Mouse (Mus musculus): ENCODE measurements around the gene Apoc4. TPM values are rescaled to one million over a fixed set of nuclear protein-coding genes. Genes with fewer than 3 reads are reported as not detected.
"Not testable (repeated sequence)": the region's sequence is repeated elsewhere in the genome, so short reads cannot be mapped to it uniquely, and the experiment has no call there.

The Apoc4 gene
- total and polyA plus RNA-seq, 3 experiments, result 0.22 to 0.27 TPM; not detected in 1

GRCm38 (mm10) chr7:19691434-19691833 is 10.2 kb upstream of the Apoc4 start:
- DNase-seq (ENCODE audit: low spot score) (no peak), ATAC-seq (ENCODE audit: extremely low read depth, insufficient number of reproducible peaks, low FRiP score, poor library complexity, severe bottlenecking) (no peak)
- Histone ChIP-seq H3K36me3 (replicated peaks) (peaks cover 6% of the 10 kb centered on the region), H3K4me3 (ENCODE audit: low read depth, low read length) (peak overlapping the region; percentile 61), H3K27me3 (ENCODE audit: insufficient read depth, low read length) (no peaks in the 10 kb centered on the region), H3K4me1 (ENCODE audit: insufficient read depth, low read depth, low read length) (peaks cover 67% of the 10 kb centered on the region), H3K9me3 (replicated peaks) (peaks cover 1% of the 10 kb centered on the region)
- TF ChIP-seq POLR2AphosphoS5 (IDR thresholded peaks at IDR 0.05; ENCODE audit: insufficient replicate concordance, low read depth, low read length) (no peak), TAL1 (conservative IDR thresholded peaks at IDR 0.05; ENCODE audit: low read depth, low read length) (no peak)

- peaks cover under 1% of the 10 kb centered on the region for H3K36me3 ChIP-seq (replicated peaks)
- H3K4me3 ChIP-seq (ENCODE audit: low read depth, low read length), result no peak overlapping the region
- DNase-seq (ENCODE audit: low spot score) (no peak), ATAC-seq (ENCODE audit: extremely low read depth, insufficient number of reproducible peaks, low FRiP score, poor library complexity, severe bottlenecking) (no peak)
- H3K4me1 ChIP-seq (ENCODE audit: insufficient read depth, low read depth, low read length), result peaks cover 61% of the 10 kb centered on the region
- H3K9me3 ChIP-seq (replicated peaks), result no peaks in the 10 kb centered on the region
- no peaks in the 10 kb centered on the region for H3K27me3 ChIP-seq (ENCODE audit: insufficient read depth, low read length)
- TF ChIP-seq GATA1 (IDR thresholded peaks at IDR 0.05; ENCODE audit: borderline replicate concordance, low read length) (no peak), POLR2AphosphoS5 (IDR thresholded peaks at IDR 0.05; ENCODE audit: insufficient replicate concordance, low read depth, low read length) (no peak), CTCF (IDR thresholded peaks at IDR 0.05; ENCODE audit: low read depth, low read length) (no peak), TAL1 (conservative IDR thresholded peaks at IDR 0.05; ENCODE audit: low read depth, low read length) (no peak), GATA2 (IDR thresholded peaks at IDR 0.05; ENCODE audit: borderline replicate concordance, low read depth, low read length) (no peak)
Observed at GRCm38 (mm10) chr7:19690845-19691244, 9.6 kb upstream of the Apoc4 start.

- no peak overlapping the region for H3K4me3 ChIP-seq (ENCODE audit: low read depth, low read length)
- no peak for ATAC-seq (ENCODE audit: extremely low read depth, insufficient number of reproducible peaks, low FRiP score, poor library complexity, severe bottlenecking)
- DNase-seq (ENCODE audit: low spot score), result no peak
- TF ChIP-seq GATA1 (IDR thresholded peaks at IDR 0.05; ENCODE audit: borderline replicate concordance, low read length) (no peak), TAL1 (conservative IDR thresholded peaks at IDR 0.05; ENCODE audit: low read depth, low read length) (no peak), GATA2 (IDR thresholded peaks at IDR 0.05; ENCODE audit: borderline replicate concordance, low read depth, low read length) (no peak), POLR2AphosphoS5 (IDR thresholded peaks at IDR 0.05; ENCODE audit: insufficient replicate concordance, low read depth, low read length) (no peak), CTCF (IDR thresholded peaks at IDR 0.05; ENCODE audit: low read depth, low read length) (no peak)
- peaks cover 5% of the 10 kb centered on the region; the same call in 1 of the 2 replicates for H3K27me3 ChIP-seq (ENCODE audit: insufficient read depth, low read length)
- H3K36me3 ChIP-seq (replicated peaks), result no peaks in the 10 kb centered on the region
- H3K9me3 ChIP-seq (replicated peaks), result no peaks in the 10 kb centered on the region
- peaks cover 45% of the 10 kb centered on the region for H3K4me1 ChIP-seq (ENCODE audit: insufficient read depth, low read depth, low read length)
Observed at GRCm38 (mm10) chr7:19688611-19689010, 7.3 kb upstream of the Apoc4 start.

- ATAC-seq (ENCODE audit: extremely low read depth, insufficient number of reproducible peaks, low FRiP score, poor library complexity, severe bottlenecking) (no peak), DNase-seq (ENCODE audit: low spot score) (no peak)
- TF ChIP-seq GATA1 (IDR thresholded peaks at IDR 0.05; ENCODE audit: borderline replicate concordance, low read length) (no peak), POLR2AphosphoS5 (IDR thresholded peaks at IDR 0.05; ENCODE audit: insufficient replicate concordance, low read depth, low read length) (no peak)
- H3K9me3 ChIP-seq (replicated peaks), result no peaks in the 10 kb centered on the region
- H3K4me3 ChIP-seq (ENCODE audit: low read depth, low read length), result no peak overlapping the region
- peaks cover 5% of the 10 kb centered on the region; the same call in 1 of the 2 replicates for H3K27me3 ChIP-seq (ENCODE audit: insufficient read depth, low read length)
- H3K4me1 ChIP-seq (ENCODE audit: insufficient read depth, low read depth, low read length), result peaks cover 43% of the 10 kb centered on the region
- H3K36me3 ChIP-seq (replicated peaks), result no peaks in the 10 kb centered on the region
Observed at GRCm38 (mm10) chr7:19688101-19688500, 6.8 kb upstream of the Apoc4 start.

GRCm38 (mm10) chr7:19686927-19687583 is 5.8 kb upstream of the Apoc4 start:
- H3K27me3 ChIP-seq (ENCODE audit: insufficient read depth, low read length); ATAC-seq (ENCODE audit: extremely low read depth, insufficient number of reproducible peaks, low FRiP score, poor library complexity, severe bottlenecking); H3K9me3 ChIP-seq (replicated peaks); DNase-seq (ENCODE audit: low spot score); H3K36me3 ChIP-seq (replicated peaks); H3K4me3 ChIP-seq (ENCODE audit: low read depth, low read length): not testable (repeated sequence)
- peaks cover 32% of the 10 kb centered on the region for H3K4me1 ChIP-seq (ENCODE audit: insufficient read depth, low read depth, low read length)

- Histone ChIP-seq H3K9me3 (replicated peaks) (no peaks in the 10 kb centered on the region), H3K36me3 (replicated peaks) (no peaks in the 10 kb centered on the region), H3K4me1 (ENCODE audit: insufficient read depth, low read depth, low read length) (peaks cover 28% of the 10 kb centered on the region), H3K27me3 (ENCODE audit: insufficient read depth, low read length) (peaks cover 5% of the 10 kb centered on the region; the same call in 1 of the 2 replicates), H3K4me3 (ENCODE audit: low read depth, low read length) (no peak overlapping the region)
- no peak for TF ChIP-seq POLR2AphosphoS5 (IDR thresholded peaks at IDR 0.05; ENCODE audit: insufficient replicate concordance, low read depth, low read length)
- no peak for TF ChIP-seq CTCF (IDR thresholded peaks at IDR 0.05; ENCODE audit: low read depth, low read length)
- TF ChIP-seq GATA2 (IDR thresholded peaks at IDR 0.05; ENCODE audit: borderline replicate concordance, low read depth, low read length), result no peak
- TF ChIP-seq TAL1 (conservative IDR thresholded peaks at IDR 0.05; ENCODE audit: low read depth, low read length), result no peak
- TF ChIP-seq GATA1 (IDR thresholded peaks at IDR 0.05; ENCODE audit: borderline replicate concordance, low read length), result no peak
- DNase-seq (ENCODE audit: low spot score) (no peak), ATAC-seq (ENCODE audit: extremely low read depth, insufficient number of reproducible peaks, low FRiP score, poor library complexity, severe bottlenecking) (no peak)
Observed at GRCm38 (mm10) chr7:19686521-19686920, 5.2 kb upstream of the Apoc4 start.

GRCm38 (mm10) chr7:19685374-19685773 is 4.1 kb upstream of the Apoc4 start:
- Histone ChIP-seq H3K4me1 (ENCODE audit: insufficient read depth, low read depth, low read length) (peaks cover 23% of the 10 kb centered on the region), H3K4me3 (ENCODE audit: low read depth, low read length) (no peak overlapping the region), H3K36me3 (replicated peaks) (no peaks in the 10 kb centered on the region), H3K27me3 (ENCODE audit: insufficient read depth, low read length) (peaks cover 5% of the 10 kb centered on the region; the same call in 1 of the 2 replicates), H3K9me3 (replicated peaks) (no peaks in the 10 kb centered on the region)
- no peak for TF ChIP-seq CTCF (IDR thresholded peaks at IDR 0.05; ENCODE audit: low read depth, low read length)
- TF ChIP-seq TAL1 (conservative IDR thresholded peaks at IDR 0.05; ENCODE audit: low read depth, low read length), result no peak
- TF ChIP-seq POLR2AphosphoS5 (IDR thresholded peaks at IDR 0.05; ENCODE audit: insufficient replicate concordance, low read depth, low read length), result no peak
- no peak for TF ChIP-seq GATA1 (IDR thresholded peaks at IDR 0.05; ENCODE audit: borderline replicate concordance, low read length)
- TF ChIP-seq GATA2 (IDR thresholded peaks at IDR 0.05; ENCODE audit: borderline replicate concordance, low read depth, low read length), result no peak
- DNase-seq (ENCODE audit: low spot score) (no peak), ATAC-seq (ENCODE audit: extremely low read depth, insufficient number of reproducible peaks, low FRiP score, poor library complexity, severe bottlenecking) (no peak)
